Comparison of ENCODE assay signal across 1 mouse cellular context in the genomic region with DNA sequence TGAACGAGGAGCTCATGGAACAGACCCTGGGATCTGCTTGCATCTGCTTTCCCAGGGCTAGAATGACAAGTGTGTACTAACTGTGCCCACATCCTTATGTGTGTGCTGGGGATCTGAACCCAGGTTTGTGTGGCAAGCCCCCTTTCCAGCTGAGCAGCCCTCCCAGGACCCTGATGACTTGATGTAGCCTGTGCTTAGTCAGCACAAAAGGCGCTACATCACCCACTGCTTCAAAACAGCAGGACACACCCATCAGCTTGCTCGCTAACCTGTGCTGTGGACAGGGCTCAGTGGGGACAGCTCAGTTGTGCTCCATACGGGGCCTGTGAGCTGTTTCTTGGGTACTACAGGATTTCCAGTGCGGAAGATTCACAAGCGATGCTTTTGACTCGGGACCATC.
TF ChIP-seq lines count a peak whose summit lies in the region.

No protein-coding gene starts in this region.

TF ChIP-seq in CH12.LX, 34 proteins besides CTCF, POLR2A, EP300 and RAD21 (continued from another document):
- TF ChIP-seq CHD2 (IDR thresholded peaks at IDR 0.05; ENCODE audit: low read length) (no peak), TCF12 (IDR thresholded peaks at IDR 0.05; ENCODE audit: low read depth, low read length) (no peak), SIN3A (IDR thresholded peaks at IDR 0.05; ENCODE audit: low read length) (no peak)
TF ChIP-seq in CH12.LX: peak in this region for 1.
